Mouse (Mus musculus) stomach, embryonic 16.5 days (tissue): Measurements from ENCODE around the gene Marco. TPM values are rescaled to one million over a fixed set of nuclear protein-coding genes. Genes with fewer than 3 reads are reported as not detected.

ENCODE experiments used
- ATAC-seq: fragments of 200-750 bp; cut with Nextera tagmentation; 2 replicates; pipeline ENCODE4 v1.8.0; 2017; ENCODE audit warnings: moderate number of reproducible peaks, moderate TSS enrichment; ENCODE audit not compliant: insufficient read depth, low FRiP score
- H3K27ac ChIP-seq: fragments of 300-500 bp; sonication (generic); 2 replicates; pipeline ENCODE4 v1.5.1; 2014; ENCODE audit warnings: low read length
- H3K27me3 ChIP-seq: fragments of 300-500 bp; sonication (generic); 2 replicates; pipeline ENCODE4 v1.6.1; 2014; ENCODE audit warnings: low read length, control low read depth, mixed read lengths; ENCODE audit not compliant: control insufficient read depth, insufficient read depth
- H3K36me3 ChIP-seq: fragments of 300-500 bp; sonication (generic); 2 replicates; pipeline ENCODE4 v1.6.1; 2014; ENCODE audit warnings: low read length; ENCODE audit not compliant: control insufficient read depth, insufficient read depth
- H3K4me1 ChIP-seq: fragments of 300-500 bp; sonication (generic); 2 replicates; pipeline ENCODE4 v1.6.1; 2014; ENCODE audit warnings: low read length, control low read depth, mixed read lengths; ENCODE audit not compliant: control insufficient read depth, insufficient read depth
- H3K4me2 ChIP-seq: fragments of 300-500 bp; sonication (generic); 2 replicates; pipeline ENCODE4 v1.6.1; 2014; ENCODE audit warnings: low read depth, low read length, mixed read lengths
- H3K4me3 ChIP-seq: fragments of 300-500 bp; sonication (generic); replicated peaks from 2 replicates; pipeline ENCODE4 v1.5.1; 2014; ENCODE audit warnings: mild to moderate bottlenecking, low read length
- H3K9ac ChIP-seq: fragments of 300-500 bp; sonication (generic); 2 replicates; pipeline ENCODE4 v1.6.1; 2014; ENCODE audit warnings: low read length
- H3K9me3 ChIP-seq: fragments of 300-500 bp; sonication (generic); replicated peaks from 2 replicates; pipeline ENCODE4 v1.6.1; 2016; ENCODE audit warnings: low read length, control low read depth; ENCODE audit not compliant: control insufficient read depth
- WGBS: fragments of 180-500 bp; shearing (Covaris S2); extraction: QIAGEN DNeasy Blood & Tissue Kit; methylation state at CpG from one replicate; pipeline ENCODE4 v1.1.7; 2014; 5-methylcytosine and 5-hydroxymethylcytosine counted together
- polyA plus RNA-seq: library from polyadenylated mRNA; unstranded; fragments of >200 nt; fragmentation: Nextera tagmentation; extraction: Ambion mirVana; gene quantifications from 2 replicates; pipeline ENCODE4 v1.2.1, GENCODE M21; 2015

The Marco gene
- polyA plus RNA-seq, 1 experiment from 2014 or later, result 1.3 TPM

DNA sequence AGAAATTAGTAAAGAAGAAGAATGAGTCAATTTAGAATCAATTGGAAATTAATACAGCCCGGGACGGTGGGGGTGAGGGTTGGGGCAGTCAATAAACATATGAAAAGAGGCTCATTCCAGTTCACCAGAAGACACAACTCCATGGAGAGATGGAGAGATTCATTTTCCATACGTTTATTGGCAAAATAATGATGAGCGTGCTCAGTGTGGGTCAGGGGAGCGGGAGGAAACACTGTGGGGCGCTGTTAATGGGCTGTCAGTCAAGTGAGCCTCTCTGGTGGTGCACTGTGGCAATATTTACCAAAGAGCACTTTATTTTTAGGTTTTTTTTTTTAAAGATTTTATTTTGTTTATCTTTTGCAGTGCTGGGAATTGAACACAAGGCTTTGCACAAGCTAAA is 45.8 kb downstream of the Marco start:
- no peaks in the 10 kb centered on the region for H3K36me3 ChIP-seq
- H3K27me3 ChIP-seq, result no peaks in the 10 kb centered on the region
- no peak overlapping the region for H3K9ac ChIP-seq
- no peak overlapping the region for H3K4me2 ChIP-seq
- no peaks in the 10 kb centered on the region for H3K9me3 ChIP-seq
- ATAC-seq, result no peak
- no peak overlapping the region for H3K27ac ChIP-seq
- 61% methylated on average over 6 of the region's 6 CpGs for WGBS
- H3K4me1 ChIP-seq, result no peaks in the 10 kb centered on the region
- H3K4me3 ChIP-seq, result no peak overlapping the region

DNA sequence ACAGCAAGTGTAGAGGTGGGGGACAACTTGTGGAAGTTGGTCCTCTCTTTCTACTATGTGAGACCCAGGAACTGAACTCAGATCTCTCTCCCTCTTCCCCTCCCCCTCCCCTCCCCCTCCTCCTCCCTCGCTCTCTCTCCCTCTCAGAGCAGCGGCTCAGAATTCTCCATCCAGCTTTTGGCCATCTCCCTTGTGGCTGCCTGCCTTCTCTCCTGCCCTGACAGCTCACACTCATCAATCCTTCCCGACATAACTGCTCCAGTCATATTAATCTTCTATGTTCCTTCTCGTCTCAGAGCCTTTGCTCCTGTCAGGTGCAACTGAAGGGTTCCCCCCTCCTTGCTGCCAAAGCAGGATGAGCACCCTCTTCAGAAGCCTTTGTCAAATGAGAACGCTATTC is 46.3 kb downstream of the Marco start:
- 38% methylated on average over 5 of the region's 5 CpGs for WGBS
- no peak for ATAC-seq

DNA sequence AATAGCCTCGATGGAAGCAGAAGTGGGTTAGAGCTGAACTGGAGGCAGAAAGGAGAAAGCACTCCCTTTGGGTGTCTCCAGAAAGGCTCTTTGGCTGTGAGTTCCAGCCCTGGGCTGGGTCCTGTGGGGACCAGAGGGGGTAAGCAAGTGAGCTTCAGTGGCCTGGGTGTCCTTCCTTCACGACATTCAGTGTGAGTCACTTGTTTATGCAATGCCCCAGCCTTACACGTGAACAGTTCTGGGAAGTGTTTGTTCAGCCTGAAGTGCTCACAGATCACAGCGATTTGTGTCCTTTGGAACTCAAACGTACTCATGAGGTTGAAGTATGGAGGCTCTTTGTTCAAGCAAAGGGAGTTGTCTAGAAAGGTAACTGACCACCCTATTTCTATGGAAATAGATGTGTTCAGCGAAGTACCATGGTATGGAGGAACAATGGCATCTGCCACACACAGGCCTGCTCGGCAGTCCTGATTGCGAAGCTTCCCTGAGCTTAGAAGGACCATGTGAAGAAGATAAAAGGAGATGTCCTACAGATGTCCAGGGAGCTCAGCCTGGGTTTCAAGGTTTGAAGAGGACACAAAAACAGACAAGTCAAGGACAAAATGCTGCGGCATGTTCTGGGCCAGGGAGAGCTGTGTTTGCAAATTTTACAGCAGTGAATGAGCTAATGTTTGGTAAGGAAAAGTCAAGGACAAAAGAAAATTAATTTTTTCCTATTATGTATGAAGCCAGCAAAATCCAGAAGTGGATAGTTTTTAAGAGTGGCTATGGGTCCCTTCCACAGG is 53.1 kb downstream of the Marco start:
- H3K27ac ChIP-seq, result no peak overlapping the region
- H3K9ac ChIP-seq, result no peak overlapping the region
- no peaks in the 10 kb centered on the region for H3K4me1 ChIP-seq
- ATAC-seq, result no peak
- no peaks in the 10 kb centered on the region for H3K27me3 ChIP-seq
- no peak overlapping the region for H3K4me2 ChIP-seq
- H3K4me3 ChIP-seq, result no peak overlapping the region
- H3K36me3 ChIP-seq, result no peaks in the 10 kb centered on the region
- WGBS, result 72% methylated on average over 9 of the region's 9 CpGs
- no peaks in the 10 kb centered on the region for H3K9me3 ChIP-seq

More for the DNA sequence above, 46.3 kb downstream of the Marco start:
- Histone ChIP-seq H3K27me3 (no peaks in the 10 kb centered on the region), H3K4me2 (no peak overlapping the region), H3K27ac (no peak overlapping the region), H3K9ac (no peak overlapping the region), H3K9me3 (no peaks in the 10 kb centered on the region), H3K36me3 (no peaks in the 10 kb centered on the region), H3K4me1 (no peaks in the 10 kb centered on the region), H3K4me3 (no peak overlapping the region)

DNA sequence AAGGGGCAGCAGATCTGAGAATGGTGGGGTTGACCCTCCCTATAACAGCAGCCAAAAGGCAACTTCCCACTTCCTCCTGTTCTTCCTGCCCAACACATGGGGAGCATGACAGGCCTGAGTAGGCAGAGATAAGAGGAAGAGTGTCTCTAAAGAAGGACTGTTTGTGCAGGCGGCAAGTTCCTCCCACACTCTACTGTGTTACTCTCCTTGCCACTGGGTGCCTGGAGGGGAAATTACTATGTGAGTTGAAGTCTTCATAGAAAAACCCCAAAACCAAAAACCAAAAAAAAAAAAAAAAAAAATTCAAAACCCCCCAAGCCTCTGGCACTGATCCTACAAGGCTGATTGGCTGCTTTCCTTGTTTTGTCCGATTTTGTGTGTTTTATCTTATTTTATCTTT is 55.2 kb downstream of the Marco start:
- H3K4me2 ChIP-seq, result no peak overlapping the region
- no peaks in the 10 kb centered on the region for H3K36me3 ChIP-seq
- 42% methylated on average over 2 of the region's 2 CpGs for WGBS
- H3K27ac ChIP-seq, result no peak overlapping the region
- H3K9ac ChIP-seq, result no peak overlapping the region
- no peak for ATAC-seq
- H3K27me3 ChIP-seq, result no peaks in the 10 kb centered on the region
- H3K4me1 ChIP-seq, result no peaks in the 10 kb centered on the region
- H3K4me3 ChIP-seq, result no peak overlapping the region
- H3K9me3 ChIP-seq, result no peaks in the 10 kb centered on the region

DNA sequence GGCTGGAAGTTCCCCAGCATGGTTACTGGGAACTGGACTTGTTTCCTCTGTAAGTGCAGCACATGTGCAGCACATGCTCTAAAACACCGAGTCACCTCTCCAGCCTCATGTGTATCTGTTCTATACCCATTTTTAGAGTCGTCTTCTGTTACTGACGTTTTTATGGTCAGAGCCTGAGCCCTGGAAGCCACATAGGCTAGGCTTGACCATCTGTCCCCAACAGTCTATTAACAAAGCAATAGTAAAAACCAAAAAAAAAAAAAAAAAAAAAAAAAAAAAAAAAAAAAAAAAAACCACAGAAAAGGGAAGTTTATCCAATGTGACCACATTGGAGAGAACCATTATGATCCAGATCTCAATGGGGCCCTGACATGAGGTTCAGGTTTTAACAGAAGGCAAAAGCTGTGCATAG is 61.6 kb downstream of the Marco start:
- Histone ChIP-seq H3K4me1 (no peaks in the 10 kb centered on the region), H3K27ac (no peak overlapping the region), H3K36me3 (no peaks in the 10 kb centered on the region), H3K27me3 (no peaks in the 10 kb centered on the region), H3K9ac (no peak overlapping the region), H3K4me3 (no peak overlapping the region), H3K9me3 (no peaks in the 10 kb centered on the region), H3K4me2 (no peak overlapping the region)
- WGBS, result 71% methylated on average over 3 of the region's 3 CpGs
- no peak for ATAC-seq

DNA sequence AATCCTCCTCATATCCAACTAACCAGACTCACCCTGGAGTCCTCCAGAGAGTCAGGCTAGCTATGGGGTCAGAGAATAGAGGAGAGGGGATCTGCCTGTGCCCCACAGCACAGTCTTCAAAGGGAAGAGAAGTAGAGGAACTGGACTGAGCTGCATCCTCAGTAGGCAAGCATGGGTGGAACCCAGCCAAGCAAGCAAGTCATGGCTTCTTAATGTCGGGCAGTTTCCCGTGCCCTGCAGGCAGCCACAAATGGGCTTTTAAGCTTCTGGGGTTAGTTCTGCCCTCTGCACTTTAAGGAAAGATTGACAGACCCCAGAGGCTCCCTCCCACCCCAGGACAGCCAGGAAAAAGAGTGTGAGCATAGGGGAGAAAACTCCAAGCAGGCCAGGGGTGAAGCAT is 63.2 kb downstream of the Marco start:
- H3K27ac ChIP-seq, result no peak overlapping the region
- ATAC-seq, result no peak
- WGBS, result 21% methylated on average over 2 of the region's 2 CpGs
- no peak overlapping the region for H3K4me3 ChIP-seq
- H3K9me3 ChIP-seq, result no peaks in the 10 kb centered on the region
- H3K9ac ChIP-seq, result no peak overlapping the region
- no peak overlapping the region for H3K4me2 ChIP-seq
- no peaks in the 10 kb centered on the region for H3K36me3 ChIP-seq
- H3K4me1 ChIP-seq, result no peaks in the 10 kb centered on the region
- H3K27me3 ChIP-seq, result no peaks in the 10 kb centered on the region

DNA sequence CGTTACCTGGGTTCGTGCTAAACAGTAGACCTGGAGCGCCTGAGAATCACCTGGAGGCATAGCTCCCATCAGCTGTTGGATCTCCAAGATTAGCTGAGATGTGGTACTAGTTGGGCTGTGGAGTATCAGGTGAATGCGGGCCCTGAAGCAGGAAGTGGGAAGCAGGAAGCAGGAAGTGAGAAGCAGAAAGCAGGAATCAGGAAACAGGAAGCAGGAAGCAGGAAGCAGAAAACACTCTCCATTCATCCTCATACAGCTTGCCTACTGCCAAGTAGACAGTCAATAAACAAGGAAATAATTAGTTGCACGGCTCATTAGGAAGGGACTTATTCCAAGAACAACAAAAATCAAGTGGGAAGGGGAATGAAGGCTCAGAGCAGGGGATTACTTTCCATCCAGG is 69.2 kb downstream of the Marco start:
- WGBS, result 80% methylated on average over 5 of the region's 5 CpGs
- Histone ChIP-seq H3K27me3 (no peaks in the 10 kb centered on the region), H3K4me2 (no peak overlapping the region), H3K9ac (no peak overlapping the region), H3K9me3 (no peaks in the 10 kb centered on the region), H3K36me3 (no peaks in the 10 kb centered on the region), H3K4me3 (no peak overlapping the region), H3K4me1 (no peaks in the 10 kb centered on the region), H3K27ac (no peak overlapping the region)
- no peak for ATAC-seq

DNA sequence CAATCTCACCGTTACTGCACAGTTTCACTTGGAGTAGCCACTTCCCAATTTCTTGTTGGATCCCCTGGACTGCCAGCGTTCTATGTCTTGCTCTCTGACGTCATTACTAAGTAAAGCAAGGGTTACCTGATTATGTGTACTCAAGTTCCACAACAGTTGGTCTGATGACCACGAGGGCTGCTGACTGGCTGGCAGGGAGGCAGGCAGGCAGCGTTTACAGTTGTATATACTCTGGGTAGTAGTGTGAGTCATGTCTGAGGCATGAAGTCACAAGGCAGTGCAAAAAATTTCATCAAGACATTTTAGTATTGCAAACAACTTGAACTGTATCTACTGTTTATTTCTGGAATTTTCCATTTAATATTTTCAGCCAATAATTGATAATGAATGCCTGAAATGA is 74.7 kb downstream of the Marco start:
- H3K27me3 ChIP-seq, result no peaks in the 10 kb centered on the region
- H3K27ac ChIP-seq, result no peak overlapping the region
- no peaks in the 10 kb centered on the region for H3K36me3 ChIP-seq
- no peak overlapping the region for H3K4me3 ChIP-seq
- H3K4me2 ChIP-seq, result no peak overlapping the region
- 53% methylated on average over 5 of the region's 5 CpGs for WGBS
- ATAC-seq, result no peak
- no peaks in the 10 kb centered on the region for H3K4me1 ChIP-seq
- H3K9me3 ChIP-seq, result no peaks in the 10 kb centered on the region
- no peak overlapping the region for H3K9ac ChIP-seq

DNA sequence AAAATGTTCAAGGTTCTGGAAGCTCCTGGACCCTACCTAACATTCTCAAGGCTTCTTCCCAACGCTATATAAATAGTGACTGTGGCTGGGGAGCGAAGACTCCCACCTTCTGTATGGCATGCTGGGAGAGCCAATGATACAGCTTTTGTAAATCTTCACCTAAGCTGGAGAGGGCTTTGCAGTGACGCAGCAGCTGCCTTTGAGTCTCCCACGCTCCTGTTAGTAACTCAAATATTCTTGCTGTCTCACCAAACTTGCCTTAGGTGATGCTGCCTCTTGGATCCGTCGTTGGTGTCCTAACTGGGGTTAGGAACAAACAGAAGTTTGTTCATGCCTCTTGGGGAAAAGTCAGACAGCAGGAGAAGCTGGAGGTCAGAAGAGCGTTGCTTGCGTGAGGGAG is 79.2 kb downstream of the Marco start:
- H3K27me3 ChIP-seq, result no peaks in the 10 kb centered on the region
- WGBS, result 49% methylated on average over 8 of the region's 8 CpGs
- no peak overlapping the region for H3K4me3 ChIP-seq
- no peaks in the 10 kb centered on the region for H3K36me3 ChIP-seq
- no peak for ATAC-seq
- H3K4me2 ChIP-seq, result no peak overlapping the region
- H3K4me1 ChIP-seq, result no peaks in the 10 kb centered on the region
- H3K27ac ChIP-seq, result no peak overlapping the region
- no peak overlapping the region for H3K9ac ChIP-seq
- H3K9me3 ChIP-seq, result no peaks in the 10 kb centered on the region
